Mouse (Mus musculus): ENCODE data around the gene Casq2.

Casq2 gene

DNA sequence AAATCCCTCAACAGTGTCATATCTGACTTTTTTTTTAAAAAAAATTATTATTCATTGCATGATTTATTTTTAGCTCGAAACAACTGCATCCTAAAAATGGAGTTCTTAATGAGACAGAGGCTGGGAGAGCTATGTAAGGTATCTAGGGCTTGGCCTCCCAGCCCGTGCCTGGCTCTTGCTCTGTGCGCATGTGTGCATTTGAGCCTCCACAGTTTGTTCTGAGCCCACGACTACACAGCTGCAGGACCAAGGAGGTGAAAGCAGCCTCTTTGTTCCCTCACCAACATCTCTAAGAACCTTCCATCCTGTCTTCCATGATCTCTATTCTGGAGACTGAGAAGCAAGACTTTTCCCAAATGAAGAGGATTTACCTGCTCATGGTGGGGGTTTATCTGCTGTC, at the start of gene Casq2:
Casq2 (plus strand) TSS at position 133 of the 400 bp plus-strand sequence.
- DNase-seq, result no peak

DNA sequence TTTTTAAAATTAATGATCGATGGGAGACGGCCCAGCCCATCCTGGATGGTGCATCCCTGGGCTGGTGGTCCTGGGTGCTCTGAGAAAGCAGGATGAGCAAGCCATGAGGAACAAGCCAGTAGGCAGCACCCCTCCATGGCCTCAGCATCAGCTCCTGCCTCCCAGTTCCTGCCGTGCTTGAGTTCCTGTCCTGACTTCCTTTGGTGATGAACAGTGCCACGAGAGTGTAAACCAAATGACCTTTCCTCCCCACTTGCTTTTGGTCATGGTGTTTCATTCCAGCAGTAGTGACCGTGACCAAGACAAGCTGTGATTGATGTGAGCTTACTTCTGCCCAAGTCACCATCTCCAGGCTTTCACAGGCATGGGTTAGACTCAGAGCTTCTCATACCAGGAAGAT, 48.4 kb upstream of the Casq2 start:
- DNase-seq, result no peak

DNA sequence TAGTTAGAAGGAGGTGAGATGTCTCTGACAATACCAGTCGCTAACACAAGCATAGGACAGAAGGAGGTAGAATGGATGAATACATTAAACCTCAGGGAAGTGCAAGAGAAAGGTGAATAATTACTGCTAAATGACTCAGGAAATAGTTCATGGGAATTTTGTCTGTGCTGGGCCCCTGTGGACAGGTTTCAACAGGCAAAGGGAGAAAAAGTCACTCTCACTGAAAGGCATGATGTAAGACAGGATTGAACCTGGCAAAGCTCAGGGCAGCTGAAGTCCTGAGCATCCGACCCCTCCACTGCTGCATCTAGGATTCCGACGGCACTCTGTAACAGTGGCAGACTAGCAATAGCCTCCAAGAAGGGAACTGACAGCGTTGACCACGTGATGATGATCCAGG, 47.6 kb upstream of the Casq2 start:
- no peak for DNase-seq

DNA sequence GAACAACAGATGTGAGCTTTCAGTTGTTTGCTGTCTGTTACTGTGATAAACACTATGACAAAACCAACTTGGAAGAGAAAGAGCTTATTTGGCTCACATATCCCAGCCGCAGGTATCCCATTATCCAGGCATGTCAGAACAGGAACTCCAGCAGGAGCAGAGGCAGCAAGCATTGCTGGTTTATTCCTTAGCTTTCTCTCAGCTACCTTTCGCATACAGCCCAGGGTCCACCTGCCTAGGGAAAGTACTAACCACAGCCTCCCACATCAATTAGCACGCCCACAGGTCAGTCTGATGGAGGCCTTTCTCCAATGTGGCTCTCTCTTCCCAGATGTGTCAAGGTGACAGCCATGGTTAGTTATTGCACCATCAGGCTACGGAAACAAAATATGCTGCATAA, 44.6 kb upstream of the Casq2 start:
- DNase-seq, result no peak

DNA sequence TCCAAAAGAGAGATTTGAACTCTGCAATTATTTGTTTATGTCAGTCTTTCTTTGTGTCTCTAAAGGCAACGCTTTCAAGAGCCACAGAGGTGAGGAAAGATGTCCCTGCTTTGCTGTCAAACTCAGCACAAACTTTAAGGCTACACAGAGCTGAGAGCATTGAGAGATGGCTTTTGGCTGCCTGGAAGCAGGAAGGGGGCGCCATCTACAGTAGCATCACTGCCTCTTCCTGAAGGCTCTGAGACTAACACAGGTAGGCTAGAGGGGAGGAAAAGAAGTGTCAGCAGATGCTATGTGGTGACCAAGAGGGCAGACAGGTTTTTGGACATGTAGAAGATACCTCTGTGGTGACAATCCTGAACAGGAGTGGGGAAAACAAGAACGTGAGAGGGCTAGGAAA, 41.1 kb upstream of the Casq2 start:
- peak; percentile 14 for DNase-seq

DNA sequence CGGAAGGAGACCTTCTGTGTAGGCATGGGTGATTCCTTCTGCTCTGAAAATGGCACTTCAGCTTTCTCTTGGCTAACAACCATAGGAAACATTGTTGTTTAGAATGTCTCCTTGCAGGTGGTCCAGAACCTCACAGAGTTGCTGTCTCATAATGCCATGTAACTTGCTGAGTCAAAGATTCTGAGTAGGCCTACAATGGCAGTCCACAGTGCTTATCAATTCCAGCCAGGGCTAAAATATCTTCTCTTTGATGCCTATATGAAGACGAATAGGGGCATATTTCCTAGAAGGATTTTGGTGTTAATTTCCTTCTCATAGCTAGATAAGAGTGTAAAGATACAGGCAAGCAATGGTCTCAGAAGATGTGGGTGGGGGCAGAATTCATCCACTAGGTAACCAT, 38.7 kb upstream of the Casq2 start:
- DNase-seq, result no peak

DNA sequence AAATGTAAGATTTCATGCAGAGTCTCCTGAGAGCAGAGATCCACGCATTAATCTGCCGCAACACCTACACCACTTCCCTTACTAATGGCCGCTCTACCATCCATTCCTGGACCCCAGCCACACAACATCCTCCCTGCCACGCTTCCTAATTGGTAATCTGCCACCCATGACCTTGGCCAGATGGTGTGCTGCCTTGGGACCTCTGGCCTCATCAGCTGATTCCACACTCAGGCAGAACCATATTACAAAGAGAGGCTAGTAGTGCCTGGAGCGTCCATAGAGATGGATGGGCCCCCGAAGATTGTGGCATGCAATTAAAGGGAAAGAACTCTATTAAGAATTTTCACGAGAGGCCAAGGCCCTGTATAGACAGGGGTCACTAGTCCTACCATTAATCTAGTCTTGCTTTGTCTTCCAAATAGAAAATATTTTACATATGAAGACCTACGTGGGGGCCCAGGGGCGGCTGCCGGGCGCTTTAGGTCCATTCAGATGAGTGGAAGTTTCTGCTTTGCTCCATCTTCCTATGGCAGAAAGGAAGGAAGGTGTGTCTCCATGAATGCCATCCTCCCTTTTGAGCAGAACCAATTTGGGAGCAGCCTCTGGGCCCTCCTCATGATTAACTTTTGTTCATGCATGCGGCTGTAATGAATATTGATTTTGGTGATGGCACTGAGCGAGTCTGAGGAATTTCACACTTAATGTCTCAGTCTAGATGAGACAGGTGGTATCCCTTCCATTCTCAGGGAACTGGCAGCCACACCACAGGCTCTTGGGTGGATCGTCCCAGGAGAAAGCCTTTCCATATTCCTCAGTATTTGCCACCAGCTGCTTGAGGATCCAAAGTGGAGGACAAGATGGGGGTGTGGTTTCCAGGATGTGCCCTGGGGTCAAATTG, 36.8 kb upstream of the Casq2 start:
- DNase-seq, result no peak

DNA sequence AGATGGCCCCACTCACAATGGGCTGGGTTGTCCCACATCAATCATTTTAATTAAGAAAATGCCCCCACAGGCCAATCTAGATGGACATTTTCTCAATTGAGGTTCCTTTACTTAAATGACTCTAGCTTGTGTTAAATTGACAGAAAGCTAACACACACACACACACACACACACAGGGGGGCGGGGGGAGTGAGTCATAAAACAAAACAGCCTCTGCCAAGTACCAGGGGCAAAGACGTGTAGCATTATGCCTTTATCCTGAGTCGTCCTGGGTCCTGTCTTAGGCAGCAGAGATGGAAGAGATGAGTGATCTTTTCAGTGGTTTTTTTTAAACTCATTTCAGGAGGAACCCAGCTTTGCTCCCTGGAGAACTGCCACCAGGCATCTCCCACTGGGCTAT, 34.2 kb upstream of the Casq2 start:
- DNase-seq, result no peak

DNA sequence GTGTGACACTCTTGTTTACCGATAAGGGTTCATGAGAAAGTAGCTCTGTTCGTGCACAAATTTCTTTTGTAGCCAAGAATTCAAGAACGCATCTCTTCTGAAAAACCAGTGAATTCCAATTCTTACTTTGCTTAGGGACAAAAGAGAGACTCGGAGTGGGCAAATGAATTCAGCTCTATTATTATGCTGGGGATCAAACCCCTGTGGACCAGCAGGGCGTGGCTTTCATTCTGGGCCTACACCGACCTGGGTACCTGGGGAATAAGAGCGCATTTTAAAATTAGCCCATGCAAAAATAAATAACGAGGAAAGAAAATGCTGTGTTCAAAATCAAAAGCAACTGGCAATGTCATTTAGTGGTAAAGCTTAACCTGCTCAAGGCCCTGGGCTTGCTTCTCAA, 32.9 kb upstream of the Casq2 start:
- DNase-seq, result no peak

DNA sequence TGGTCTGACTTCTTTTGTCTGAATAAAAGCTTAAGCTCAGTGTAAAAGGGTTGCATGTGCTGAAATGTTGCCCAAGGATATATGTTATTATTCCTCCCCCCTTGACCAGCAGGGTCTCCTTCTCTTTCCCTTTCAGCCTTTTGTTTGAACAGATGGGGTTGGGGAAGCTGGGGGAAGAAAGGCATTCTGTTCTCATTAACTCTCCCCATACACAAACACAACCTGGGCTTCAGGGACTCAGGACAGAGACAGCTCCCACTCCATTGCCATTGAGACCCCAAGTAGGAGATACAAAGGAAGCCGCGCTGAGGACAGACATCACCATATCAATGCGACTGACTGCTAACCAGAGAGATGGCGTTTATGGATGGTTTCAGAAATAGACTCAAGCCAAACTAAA, 30.3 kb upstream of the Casq2 start:
- DNase-seq, result no peak

DNA sequence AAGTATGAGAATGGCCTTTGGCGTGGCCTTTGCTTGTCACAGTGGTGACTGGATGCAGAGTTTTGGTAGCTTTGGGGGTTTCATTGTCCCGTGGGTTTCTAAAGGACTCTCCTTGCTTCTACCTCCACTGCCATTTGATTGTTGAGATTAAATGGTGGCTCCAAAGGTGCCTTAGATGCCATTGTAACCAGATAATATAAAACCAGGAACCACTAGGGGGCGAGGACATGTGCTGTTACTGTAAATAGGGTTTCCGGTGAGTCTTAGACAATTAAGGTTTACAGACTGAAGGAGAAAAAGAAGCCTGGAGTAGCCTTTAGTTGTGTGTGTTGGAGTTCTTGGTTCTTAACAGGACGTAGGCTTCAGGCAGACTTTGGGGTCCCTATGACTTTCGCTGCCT, 26.1 kb upstream of the Casq2 start:
- DNase-seq, result no peak

DNA sequence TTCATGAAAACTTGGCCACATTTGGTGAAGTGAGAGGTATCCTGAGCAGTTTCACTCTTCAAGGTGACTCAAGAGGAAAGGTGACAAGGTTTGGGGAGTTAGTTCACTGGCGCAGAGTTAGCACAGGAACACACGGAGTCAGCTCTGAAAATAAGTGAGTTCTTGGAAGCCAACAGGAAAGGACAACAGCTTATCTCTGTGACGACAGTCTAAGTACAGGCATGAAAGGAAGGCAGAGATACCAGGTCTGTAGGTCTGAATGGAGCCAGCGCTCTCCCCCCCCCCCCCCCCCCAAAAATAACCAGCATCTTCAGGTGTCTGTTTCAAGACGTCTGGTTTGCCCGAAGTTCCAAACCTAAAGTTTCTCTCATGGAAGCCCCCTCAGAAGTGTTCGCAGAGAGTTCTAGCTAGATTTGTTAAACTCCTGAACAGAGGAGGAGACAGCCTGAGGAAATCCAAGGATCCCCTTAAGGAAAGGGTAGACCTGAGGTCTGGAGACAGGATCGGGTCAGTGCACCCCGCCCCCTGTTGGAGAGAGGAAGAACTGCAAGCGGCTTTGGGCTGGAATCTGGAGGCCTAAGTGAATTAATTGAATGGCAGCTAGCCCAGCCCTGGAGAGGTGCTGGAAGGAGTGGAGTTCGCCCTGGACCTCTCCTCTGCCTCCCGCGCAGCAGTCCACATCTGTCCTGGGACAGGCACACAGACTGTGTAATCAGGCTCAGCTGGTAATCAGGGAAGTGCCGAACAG, 24.1 kb upstream of the Casq2 start:
- DNase-seq, result peak; percentile 74

DNA sequence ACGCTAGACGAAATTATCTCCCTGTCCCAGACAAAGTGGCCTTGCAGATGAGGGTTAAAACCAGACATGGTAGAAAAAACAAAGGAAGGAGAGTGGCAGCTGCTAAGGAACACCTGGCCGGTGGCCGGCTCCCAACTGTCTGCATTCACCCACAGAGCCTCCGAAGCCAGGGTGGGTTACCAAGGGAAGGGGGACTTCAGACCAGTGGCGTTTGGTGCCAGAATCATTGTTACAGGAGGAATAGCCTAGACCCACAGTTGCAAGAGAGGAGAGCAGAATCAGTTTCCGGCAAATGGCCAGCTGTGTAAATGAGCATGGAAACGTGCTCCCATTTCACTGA, 23.6 kb upstream of the Casq2 start:
- no peak for DNase-seq

DNA sequence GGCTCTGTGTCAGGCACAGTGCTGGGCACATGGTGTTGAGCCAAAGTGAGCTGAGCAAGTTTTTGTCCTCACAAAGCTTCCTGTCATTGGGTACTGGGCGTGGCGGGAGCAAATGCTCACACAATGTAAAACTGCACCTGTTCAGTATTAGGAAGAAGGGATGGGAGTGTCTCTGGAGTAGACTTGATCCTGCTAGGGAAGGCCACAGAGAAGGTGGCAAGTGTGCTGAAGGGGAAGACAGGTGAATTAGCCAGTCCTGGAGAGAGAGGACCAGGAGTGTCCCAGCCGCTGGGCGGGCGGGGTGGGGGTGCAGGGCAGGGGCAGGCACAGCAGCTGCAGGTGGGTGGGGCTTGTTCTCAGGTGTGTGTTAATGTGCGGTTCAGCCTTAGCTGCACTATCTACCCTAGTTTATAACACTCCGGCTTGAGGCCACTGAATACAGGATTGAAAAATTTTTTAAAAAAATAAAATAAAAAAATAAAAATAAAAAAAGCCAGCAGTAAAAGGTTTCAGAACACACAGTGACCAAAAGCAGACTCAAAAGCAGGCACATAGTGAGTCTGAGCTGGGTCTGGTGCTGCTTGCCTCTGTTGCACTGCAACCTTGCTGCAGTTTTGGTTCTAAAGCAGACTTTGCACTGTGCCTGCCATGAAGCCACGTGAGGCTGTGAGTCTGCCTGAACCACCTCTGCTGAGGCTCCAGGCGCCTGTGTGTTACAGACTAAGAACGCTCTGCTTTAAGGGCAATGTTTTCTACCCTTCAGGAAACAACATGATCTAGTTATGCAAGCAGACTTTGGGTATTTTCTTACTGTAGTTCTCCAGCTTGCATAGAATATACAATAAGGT, 22.7 kb upstream of the Casq2 start:
- peak; percentile 31 for DNase-seq

DNA sequence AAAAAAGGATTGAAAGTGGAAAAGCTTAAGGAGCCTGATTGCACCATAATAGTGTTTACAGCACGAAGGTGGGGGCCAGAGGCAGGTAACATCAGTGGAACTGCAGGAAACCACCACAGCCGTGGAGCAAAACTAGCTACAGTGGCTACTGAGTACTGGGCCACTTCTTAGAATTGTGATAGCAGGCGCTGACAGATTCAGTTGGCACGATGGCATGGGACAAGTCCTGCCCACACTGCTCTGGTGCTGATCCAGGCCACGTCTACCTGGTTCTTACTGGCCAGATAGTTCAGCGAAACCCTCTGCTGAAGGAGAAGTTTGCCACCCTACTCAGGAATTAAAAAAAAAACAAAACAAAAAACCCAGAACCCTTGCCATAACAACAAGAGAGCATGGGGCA, 21.6 kb upstream of the Casq2 start:
- DNase-seq, result no peak

DNA sequence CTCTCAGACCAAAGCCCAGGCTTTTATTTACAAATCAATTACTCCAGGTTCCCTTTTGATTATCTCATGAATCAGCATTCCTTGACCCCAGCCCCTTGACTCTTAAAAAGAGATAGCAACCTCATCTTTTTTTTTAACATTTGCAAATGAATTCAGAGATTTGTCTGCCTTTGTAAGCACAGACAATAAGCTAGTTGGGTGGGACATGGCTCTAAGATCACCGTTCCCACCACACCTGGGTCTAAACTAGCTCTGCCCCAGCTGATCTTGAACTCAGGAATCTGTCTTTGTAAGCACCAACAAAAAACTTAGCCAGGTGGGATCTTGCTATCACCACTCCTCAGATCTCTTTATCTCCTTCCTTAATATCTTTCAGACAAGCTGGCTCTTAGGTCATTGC, 18.9 kb upstream of the Casq2 start:
- no peak for DNase-seq

DNA sequence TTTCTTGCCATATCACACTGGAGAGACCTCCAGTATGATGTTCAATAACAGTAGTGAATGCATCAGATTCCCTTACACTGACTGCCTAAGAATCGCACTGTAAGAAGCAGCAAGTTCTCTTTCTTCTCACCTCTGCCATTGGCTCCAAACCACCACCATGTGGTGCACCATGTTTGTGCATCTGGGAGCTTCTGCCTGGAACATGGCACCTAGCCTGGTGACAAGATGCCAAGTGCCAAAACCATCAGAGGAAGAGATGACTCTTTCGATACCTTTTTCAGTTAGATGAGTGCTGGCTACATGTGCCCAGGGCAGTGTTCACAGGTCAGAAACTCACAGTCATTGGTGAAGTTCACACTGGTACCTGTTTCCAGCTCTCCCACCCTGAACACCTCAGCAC, 18.4 kb upstream of the Casq2 start:
- no peak for DNase-seq

DNA sequence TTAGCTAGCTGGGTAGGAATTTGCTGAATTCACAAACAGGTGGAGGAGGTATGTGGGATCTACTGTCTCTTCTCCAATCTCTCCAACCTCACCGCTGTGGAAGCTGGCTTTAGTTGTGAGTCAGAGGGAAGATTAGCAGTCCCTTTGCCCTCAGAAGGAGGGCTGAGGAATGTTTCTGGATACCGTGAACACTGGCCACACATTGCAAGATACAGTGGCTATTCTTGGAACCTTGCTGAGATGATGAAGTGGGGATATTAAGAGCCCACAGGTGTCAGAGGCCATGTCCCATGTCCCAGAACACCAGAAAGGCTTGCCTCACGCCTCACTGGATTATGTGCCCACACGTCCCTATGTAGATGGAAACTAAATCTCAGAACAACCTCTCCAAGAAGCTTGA, 17.0 kb upstream of the Casq2 start:
- no peak for DNase-seq

DNA sequence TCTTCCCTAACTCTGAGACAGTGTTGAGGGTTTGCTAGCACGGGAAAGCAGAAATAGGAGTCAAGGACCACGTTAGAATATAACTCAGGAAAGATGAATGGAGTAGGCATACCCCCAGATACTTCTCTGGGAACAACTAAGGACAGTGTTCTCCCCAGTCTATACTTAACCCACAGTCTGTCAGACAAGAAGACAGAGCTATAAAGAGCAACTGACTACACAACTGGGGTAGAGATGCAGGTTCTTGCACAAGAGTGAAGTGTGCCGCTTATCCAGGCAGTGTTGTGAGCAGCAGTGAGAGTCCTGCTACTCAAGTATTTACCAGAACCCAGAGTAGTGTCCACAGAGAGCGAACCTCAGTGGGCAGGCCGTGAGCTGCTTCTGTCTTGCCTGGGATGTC, 16.5 kb upstream of the Casq2 start:
- DNase-seq, result no peak

DNA sequence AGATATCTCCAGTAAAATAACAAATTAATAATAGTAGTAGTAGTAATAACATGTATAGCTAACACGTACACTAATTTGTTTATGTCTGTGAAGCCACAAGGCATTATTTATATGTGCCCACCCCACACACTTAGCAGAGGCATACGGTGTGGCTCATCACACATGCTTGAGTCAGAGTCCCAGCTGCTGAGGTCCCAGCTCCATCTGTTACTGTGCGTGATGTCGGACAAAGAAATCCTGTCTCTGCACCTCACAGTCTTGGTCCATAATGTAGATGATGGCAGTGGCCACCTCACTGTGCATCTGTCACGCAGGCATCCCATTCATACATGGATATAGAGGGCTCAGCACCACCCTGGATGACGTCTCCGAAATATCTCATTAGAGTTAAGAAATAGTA, 15.9 kb upstream of the Casq2 start:
- DNase-seq, result no peak

DNA sequence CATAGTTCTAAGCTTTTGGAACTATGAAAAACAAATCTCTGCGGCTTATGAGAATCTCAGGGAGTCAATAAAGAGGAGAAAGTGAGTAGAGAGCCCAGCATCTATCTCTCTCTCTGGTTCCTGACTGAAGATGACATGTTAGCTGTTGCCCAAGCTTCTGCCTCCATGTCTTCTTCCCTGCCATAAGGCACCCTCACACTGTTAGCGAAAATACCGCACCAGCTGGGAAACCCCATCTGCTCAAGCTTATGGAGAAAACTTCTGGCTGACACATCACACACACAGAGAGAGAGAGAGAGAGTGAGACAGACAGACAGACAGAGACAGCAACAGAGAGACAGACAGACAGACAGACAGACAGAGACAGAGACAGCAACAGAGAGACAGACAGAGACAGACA, 15.2 kb upstream of the Casq2 start:
- DNase-seq, result no peak

DNA sequence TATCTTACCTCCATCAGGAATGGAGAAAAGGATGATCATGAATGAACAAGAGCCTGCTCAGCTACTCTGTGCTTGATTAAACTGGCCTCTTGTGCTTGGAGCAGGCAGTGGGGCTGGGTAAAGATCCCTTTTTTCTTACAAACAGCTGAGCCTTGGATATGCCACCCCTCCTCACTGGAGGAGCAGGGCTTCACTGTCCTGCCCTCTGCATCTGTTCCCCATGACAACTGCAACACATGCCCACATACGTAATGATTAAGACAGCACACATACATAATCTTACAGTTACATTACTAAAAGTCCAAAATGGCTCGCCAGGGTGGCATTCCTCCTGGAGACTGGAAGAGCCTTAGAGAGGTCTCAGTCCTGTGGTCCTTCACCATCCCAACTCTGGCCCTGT, 6.8 kb upstream of the Casq2 start:
- DNase-seq, result no peak

DNA sequence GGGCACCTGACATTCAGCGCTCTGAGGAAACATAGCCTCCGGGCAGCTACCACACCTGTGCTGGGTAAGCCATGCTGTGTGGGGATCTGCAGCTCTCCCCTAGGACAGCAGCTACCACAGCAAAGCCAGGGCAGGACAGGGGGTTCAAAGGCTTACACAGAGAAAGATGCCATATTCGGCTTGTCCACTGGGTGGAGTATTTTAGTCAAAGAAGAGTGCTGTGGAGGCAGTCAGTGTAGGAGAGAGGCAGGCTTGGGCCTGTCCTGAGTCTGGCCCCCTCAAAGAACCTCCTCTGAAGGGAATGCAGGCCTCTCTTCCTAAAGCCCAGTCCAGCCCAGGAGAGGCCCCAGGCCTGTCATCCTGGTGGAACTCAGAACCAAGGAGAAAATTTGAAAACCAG, 4.4 kb upstream of the Casq2 start:
- peak; percentile 90 for DNase-seq
